In genomic region chr1:190250574-190251246, GRCm38 (mm10) we compare ENCODE assay signal across 9 mouse cellular contexts.
A peak's percentile ranks its signal among the peaks of the same experiment; 100 is the strongest.
DNase-seq lines count a peak whose midpoint lies in the region; ATAC-seq and TF ChIP-seq lines count a peak whose summit lies in the region.
"Had no signal": no experiment of that assay in that cellular context is flagged by ENCODE, and none has a peak within 500 bp of the region (broad histone marks: within the 10 kb centered on the region; RNA-seq: fewer than 3 reads in every experiment).

No protein-coding gene starts in this region.

- H3K27ac ChIP-seq in heart, embryonic 13.5 days (replicated peaks): no peak overlapping the region
- no peak overlapping the region for H3K27ac ChIP-seq in forebrain, postnatal 0 days (ENCODE audit: low read depth, low read length)
- H3K27ac ChIP-seq: embryonic facial prominence, embryonic 12.5 days had no signal

- no peak overlapping the region for H3K4me3 ChIP-seq in heart, embryonic 13.5 days
- no peak overlapping the region for H3K4me3 ChIP-seq in forebrain, postnatal 0 days (ENCODE audit: low read depth, low read length)
- H3K4me3 ChIP-seq: embryonic facial prominence, embryonic 12.5 days had no signal

- intact Hi-C loops in heart, postnatal 25 days (cut with DNase I): no loop called here
- intact Hi-C loops in left cerebral cortex, postnatal 25 days (cut with DNase I): no loop called here

- WGBS in heart, embryonic 13.5 days: 21% methylated on average over 13 of the region's 13 CpGs
- 64% methylated on average over 13 of the region's 13 CpGs for WGBS in forebrain, postnatal 0 days

- 0 out of 2 replicates have a peak, but pooled peaks cover 11% of the 10 kb centered on the region for H3K9me3 ChIP-seq in heart, embryonic 13.5 days
- no peaks in the 10 kb centered on the region for H3K9me3 ChIP-seq in forebrain, postnatal 0 days (ENCODE audit: low read length)

- H3K4me2 ChIP-seq in heart, embryonic 13.5 days: peak overlapping the region; percentile 43
- H3K4me2 ChIP-seq in forebrain, postnatal 0 days (ENCODE audit: low read depth): no peak overlapping the region
- H3K4me2 ChIP-seq: embryonic facial prominence, embryonic 12.5 days had no signal

- ATAC-seq in heart, embryonic 13.5 days (ENCODE audit: extremely low read depth, insufficient number of reproducible peaks, low FRiP score, low TSS enrichment): no peak; the same call in 1 of the 2 replicates
- ATAC-seq in forebrain, postnatal 0 days: peak; percentile 47
- ATAC-seq in erythroid progenitor cell, adult 5-6 weeks (replicated peaks; ENCODE audit: low FRiP score, poor library complexity, severe bottlenecking): no peak

- TF ChIP-seq CTCF in forebrain, postnatal 0 days (IDR thresholded peaks at IDR 0.05; ENCODE audit: low read depth): no peak

- peaks cover 20% of the 10 kb centered on the region for H3K4me1 ChIP-seq in heart, embryonic 13.5 days
- no peaks in the 10 kb centered on the region for H3K4me1 ChIP-seq in forebrain, postnatal 0 days (ENCODE audit: insufficient read depth)

- no peak for DNase-seq in heart, postnatal 25 days (ENCODE audit: low spot score)
- DNase-seq in brain, adult 2 months (ENCODE audit: low read depth, low spot score): peak; percentile 64
- DNase-seq in forebrain, postnatal 0 days: peak; percentile 52
- peak; percentile 13 to 50 for DNase-seq in left cerebral cortex, postnatal 25 days (ENCODE audit: low spot score in 2 of 2)
- DNase-seq in ovary, adult 18-20 months (ENCODE audit: low spot score): no peak
- no peak for DNase-seq in ovary, postnatal 14 days (ENCODE audit: low spot score)

- H3K9ac ChIP-seq in heart, embryonic 13.5 days: peak overlapping the region; percentile 3; the same call in 1 of the 2 replicates
- H3K9ac ChIP-seq in forebrain, postnatal 0 days: no peak overlapping the region
- H3K9ac ChIP-seq: embryonic facial prominence, embryonic 12.5 days had no signal

- no peaks in the 10 kb centered on the region for H3K36me3 ChIP-seq in heart, embryonic 13.5 days
- H3K36me3 ChIP-seq in forebrain, postnatal 0 days (ENCODE audit: insufficient read depth): no peaks in the 10 kb centered on the region
- H3K36me3 ChIP-seq: embryonic facial prominence, embryonic 12.5 days had no signal

- peaks cover 5% of the 10 kb centered on the region; the same call in 1 of the 2 replicates for H3K27me3 ChIP-seq in heart, embryonic 13.5 days (replicated peaks)
- no peaks in the 10 kb centered on the region for H3K27me3 ChIP-seq in forebrain, postnatal 0 days (ENCODE audit: insufficient read depth, low read length)
- H3K27me3 ChIP-seq: embryonic facial prominence, embryonic 12.5 days had no signal

Comparison
In these comparisons a context has a peak if more than half of its experiments do, and no peak if none do; other contexts are left out.
1. DNase-seq: peak in brain, adult 2 months (single experiment), forebrain, postnatal 0 days (single experiment) and left cerebral cortex, postnatal 25 days (2 of 2); none in heart, postnatal 25 days (single experiment), ovary, adult 18-20 months (single experiment) and ovary, postnatal 14 days (single experiment).